Mouse (Mus musculus) kidney, postnatal 36 days (tissue): ENCODE measurements around the gene Sidt1.

ENCODE experiments used
- DNase-seq, 2 experiments: peaks; one replicate each; pipeline ENCODE4 v3.0.0; 2021 to 2022; ENCODE audit warnings: mixed read lengths in 2 of 2

Sidt1 gene

GRCm38 (mm10) chr16:44243323-44243722 is 89.7 kb downstream of the Sidt1 start:
- no peak for DNase-seq

GRCm38 (mm10) chr16:44242633-44243032 is 90.4 kb downstream of the Sidt1 start:
- peak; percentile 59 to 82 for DNase-seq

GRCm38 (mm10) chr16:44240406-44240805 is 92.6 kb downstream of the Sidt1 start:
- DNase-seq = no peak

GRCm38 (mm10) chr16:44238835-44239263 is 94.1 kb downstream of the Sidt1 start:
- no peak for DNase-seq

GRCm38 (mm10) chr16:44237836-44238235 is 95.2 kb downstream of the Sidt1 start:
- no peak for DNase-seq

GRCm38 (mm10) chr16:44233019-44233418 is 100.0 kb downstream of the Sidt1 start:
- DNase-seq = no peak

GRCm38 (mm10) chr16:44226706-44227291 is 106.2 kb downstream of the Sidt1 start:
- no peak for DNase-seq

- DNase-seq = no peak
Measured at GRCm38 (mm10) chr16:44221463-44221862, 111.5 kb downstream of the Sidt1 start.

- no peak for DNase-seq
Measured at GRCm38 (mm10) chr16:44216417-44216816, 116.6 kb downstream of the Sidt1 start.

- no peak for DNase-seq
Measured at GRCm38 (mm10) chr16:44215513-44215912, 117.5 kb downstream of the Sidt1 start.

- DNase-seq = no peak
Measured at GRCm38 (mm10) chr16:44212703-44213102, 120.3 kb downstream of the Sidt1 start.

GRCm38 (mm10) chr16:44211054-44211414 is 122.0 kb downstream of the Sidt1 start:
- DNase-seq = no peak

- no peak for DNase-seq
Measured at GRCm38 (mm10) chr16:44210156-44211053, 122.6 kb downstream of the Sidt1 start.

- DNase-seq = no peak
Measured at GRCm38 (mm10) chr16:44205973-44206372, 127.0 kb downstream of the Sidt1 start.

GRCm38 (mm10) chr16:44204331-44204730 is 128.7 kb downstream of the Sidt1 start:
- DNase-seq = no peak

GRCm38 (mm10) chr16:44200146-44200545 is 132.8 kb downstream of the Sidt1 start:
- DNase-seq = no peak

GRCm38 (mm10) chr16:44199066-44199703 is 133.8 kb downstream of the Sidt1 start:
- DNase-seq = no peak

- DNase-seq = no peak
Measured at GRCm38 (mm10) chr16:44190968-44191367, 142.0 kb downstream of the Sidt1 start.
